Mouse (Mus musculus): ENCODE results near the gene Sema7a.

- no peak for TF ChIP-seq CTCF (IDR thresholded peaks at IDR 0.05; ENCODE audit: borderline replicate concordance, extremely low read depth, insufficient read depth, insufficient read length)
- no peak for TF ChIP-seq POLR2A (IDR thresholded peaks at IDR 0.05; ENCODE audit: borderline replicate concordance, extremely low read depth, insufficient read depth, insufficient read length, poor library complexity, severe bottlenecking)
Observed at GRCm38 (mm10) chr9:57971413-57971812, 31.5 kb downstream of the Sema7a start.

Measured in brain, embryonic 14.5 days (tissue).